Mouse (Mus musculus) B cell, adult 2 months (primary cell): ENCODE measurements around the gene Ppp2r5b.

Experiments used
- DNase-seq, 2 experiments: peaks; one replicate each; pipeline ENCODE4 v3.0.0; 2022

Gene Ppp2r5b

GRCm38 (mm10) chr19:6233647-6234046 lies 2.0 kb downstream of the Ppp2r5b start:
- DNase-seq: no peak

DNA sequence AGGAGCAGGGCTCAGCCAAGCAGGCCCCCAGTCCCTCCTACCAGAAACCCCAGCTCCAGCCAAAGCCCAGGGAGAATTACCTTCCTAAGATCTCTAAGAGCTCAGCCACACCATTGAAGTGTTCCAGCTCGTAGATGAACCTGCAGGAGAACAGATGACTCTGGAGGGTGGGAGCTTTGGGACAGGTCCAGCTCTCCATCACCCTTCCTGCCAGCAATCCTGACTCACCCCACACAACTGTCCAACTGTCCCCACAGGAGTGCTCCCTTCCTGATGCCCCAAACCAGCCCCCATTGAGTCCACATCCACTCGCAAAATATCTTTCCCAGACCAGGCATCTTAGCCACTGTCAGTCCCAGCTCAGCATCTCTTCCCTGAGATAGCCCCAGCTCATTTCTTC lies 4.6 kb downstream of the Ppp2r5b start:
- no peak for DNase-seq

- no peak for DNase-seq
Measured at GRCm38 (mm10) chr19:6230411-6230810, 5.3 kb downstream of the Ppp2r5b start.

DNA sequence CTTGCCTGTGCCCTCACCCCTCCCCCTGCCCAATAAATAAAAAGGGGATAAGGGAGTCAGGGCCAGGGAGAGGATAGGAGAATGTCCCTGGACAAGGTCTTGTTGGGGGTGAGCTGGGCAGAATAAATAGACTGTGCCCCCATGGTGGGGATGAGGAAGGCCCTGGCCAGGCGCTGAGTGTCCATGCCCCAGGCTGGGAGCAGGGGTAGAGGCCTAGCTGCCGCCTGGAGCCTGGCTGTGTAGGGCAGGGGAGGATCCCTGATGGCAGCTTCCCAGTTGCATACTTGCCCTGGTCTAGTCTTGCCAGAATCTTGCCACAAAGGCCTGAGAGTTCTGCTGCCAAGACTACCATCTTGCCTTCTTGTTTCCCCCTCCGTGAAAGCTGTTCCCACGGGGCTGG lies 7.8 kb downstream of the Ppp2r5b start:
- DNase-seq: no peak

DNA sequence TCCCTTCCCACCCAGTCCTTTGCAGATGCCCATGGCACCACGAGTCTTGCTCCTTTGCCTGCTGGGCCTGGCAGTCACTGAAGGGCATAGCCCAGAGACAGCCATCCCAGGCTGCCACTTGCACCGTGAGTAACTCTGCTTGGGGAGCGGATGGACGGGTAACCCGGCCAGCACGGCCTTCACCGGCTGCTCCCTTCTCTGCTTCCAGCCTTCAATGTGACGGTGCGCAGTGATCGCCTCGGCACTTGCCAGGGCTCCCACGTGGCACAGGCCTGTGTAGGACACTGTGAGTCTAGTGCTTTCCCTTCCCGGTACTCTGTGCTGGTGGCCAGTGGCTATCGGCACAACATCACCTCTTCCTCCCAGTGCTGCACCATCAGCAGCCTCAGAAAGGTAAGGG lies 8.9 kb downstream of the Ppp2r5b start:
- DNase-seq: no peak

GRCm38 (mm10) chr19:6226135-6226534 lies 9.5 kb downstream of the Ppp2r5b start, which contains the start of gene Gpha2:
Gpha2 (plus strand) TSS chr19:6226380.
- no peak for DNase-seq

DNA sequence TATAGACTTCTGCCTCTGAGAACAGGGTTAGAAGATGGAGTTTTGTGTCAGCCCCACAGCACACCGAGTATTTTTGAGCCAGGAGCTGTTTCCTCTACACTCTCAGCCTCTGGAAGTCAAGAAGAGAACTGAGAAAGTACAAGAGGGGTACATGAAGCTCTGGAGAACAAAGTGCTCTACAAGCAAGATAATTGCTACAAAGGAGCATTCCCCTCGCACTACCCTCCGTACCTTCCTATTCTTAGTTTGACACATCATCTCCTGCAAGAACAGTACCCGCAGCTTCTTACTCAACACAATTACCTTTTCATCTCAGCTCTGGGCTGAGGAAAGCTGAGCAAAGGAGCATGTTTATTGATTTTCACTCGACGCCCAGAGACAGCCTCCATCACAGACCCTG lies 17.1 kb downstream of the Ppp2r5b start:
- DNase-seq: no peak

DNA sequence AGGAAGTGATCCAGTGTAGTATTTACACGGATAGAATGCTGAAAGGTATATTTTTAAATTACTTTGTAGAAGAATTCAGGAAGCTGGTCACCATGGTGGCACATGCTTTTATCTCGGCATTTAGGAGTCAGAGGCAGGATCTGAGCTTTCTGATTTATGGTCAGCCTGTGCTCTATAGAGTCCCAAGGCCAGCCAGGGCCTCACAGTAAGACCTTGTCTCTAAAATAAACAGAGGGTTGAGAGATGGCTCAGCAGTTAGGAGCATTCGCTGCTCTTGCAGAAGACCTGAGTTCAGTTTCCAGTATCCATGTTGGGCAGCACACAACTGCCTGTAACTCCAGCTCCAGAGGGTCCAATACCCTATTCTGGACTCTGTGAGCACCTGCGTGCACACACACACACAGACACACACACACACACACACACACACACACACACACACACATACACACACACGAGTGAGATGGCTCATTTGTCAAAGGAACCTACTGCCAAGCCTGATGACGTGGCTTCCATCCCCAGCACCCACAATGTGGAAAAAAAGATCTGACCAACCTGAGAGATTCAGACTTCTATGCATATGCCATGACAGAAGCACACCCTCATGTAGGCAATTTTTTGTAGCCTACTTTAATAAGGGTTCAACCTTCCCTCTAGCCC lies 19.5 kb downstream of the Ppp2r5b start:
- DNase-seq: no peak

GRCm38 (mm10) chr19:6206716-6207115 lies 29.0 kb downstream of the Ppp2r5b start:
- no peak for DNase-seq

DNA sequence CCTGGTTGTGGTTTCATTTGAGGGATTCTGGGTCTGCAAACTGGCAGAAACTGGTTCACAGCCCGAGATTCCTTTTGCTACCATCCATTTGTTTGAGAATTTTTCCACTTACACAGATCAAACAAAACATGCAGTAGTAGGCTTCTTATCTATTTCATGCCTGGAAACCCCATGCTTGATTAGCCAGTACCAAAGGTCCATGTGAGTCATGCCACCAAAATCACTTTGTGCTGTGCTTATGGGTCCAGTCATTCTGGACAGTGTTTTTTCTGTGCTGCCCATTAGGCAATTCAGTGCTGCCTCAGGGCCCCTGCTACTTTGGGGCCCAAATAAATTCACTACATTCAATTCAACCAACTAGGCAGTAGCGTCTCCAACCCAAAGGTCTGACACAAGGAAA lies 31.4 kb downstream of the Ppp2r5b start:
- DNase-seq: no peak

- DNase-seq: no peak
Measured at GRCm38 (mm10) chr19:6184131-6184530, 51.5 kb downstream of the Ppp2r5b start, which contains the start of gene Majin. Majin (plus strand) TSS chr19:6184388.

DNA sequence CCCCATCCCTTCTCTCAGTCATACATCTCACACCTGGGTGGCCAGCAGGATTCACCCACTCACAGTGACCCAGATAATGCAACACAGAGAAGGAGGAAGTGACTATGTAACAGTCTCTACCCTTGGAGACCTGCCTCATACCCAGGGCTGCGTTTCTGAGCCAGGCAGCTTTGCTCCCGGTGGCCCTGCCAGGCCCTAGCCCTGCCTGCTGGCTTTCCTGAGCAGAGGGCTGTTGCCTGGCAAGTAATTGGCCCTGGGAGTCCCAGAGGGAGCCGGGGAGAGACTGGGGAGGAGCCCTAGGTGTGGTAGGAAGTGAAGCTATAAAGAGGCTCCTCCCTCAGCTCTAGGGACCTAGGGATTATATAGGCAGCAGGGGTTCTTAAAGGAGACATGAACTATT lies 53.1 kb downstream of the Ppp2r5b start:
- peak; percentile 3 to 4 for DNase-seq

- peak; percentile 8 to 10 for DNase-seq
Measured at GRCm38 (mm10) chr19:6181629-6182028, 54.0 kb downstream of the Ppp2r5b start.

- DNase-seq: no peak
Measured at GRCm38 (mm10) chr19:6178775-6179174, 56.9 kb downstream of the Ppp2r5b start.
